Mouse (Mus musculus): ENCODE results near the gene Vwa8. TPM values are rescaled to one million over a fixed set of nuclear protein-coding genes. Genes with fewer than 3 reads are reported as not detected.

Vwa8 gene
- polyA plus RNA-seq, 1 experiment from 2014 or later: 10.4 TPM

GRCm38 (mm10) chr14:78924755-78925537 is 76.1 kb downstream of the Vwa8 start:
- Histone ChIP-seq H3K9ac (no peak overlapping the region), H3K27me3 (no peaks in the 10 kb centered on the region), H3K36me3 (no peaks in the 10 kb centered on the region), H3K4me1 (no peaks in the 10 kb centered on the region), H3K4me2 (replicated peaks) (no peak overlapping the region), H3K9me3 (replicated peaks) (no peaks in the 10 kb centered on the region), H3K27ac (replicated peaks) (no peak overlapping the region), H3K4me3 (replicated peaks) (no peak overlapping the region)
- ATAC-seq (ENCODE audit: insufficient number of reproducible peaks, low FRiP score, low TSS enrichment, low read depth): no peak
- 72% methylated on average over 21 of the region's 21 CpGs for WGBS

GRCm38 (mm10) chr14:78932094-78932493 is 83.2 kb downstream of the Vwa8 start:
- no peaks in the 10 kb centered on the region for H3K36me3 ChIP-seq
- H3K4me2 ChIP-seq (replicated peaks): no peak overlapping the region
- no peaks in the 10 kb centered on the region for H3K27me3 ChIP-seq
- no peak overlapping the region for H3K27ac ChIP-seq (replicated peaks)
- H3K9ac ChIP-seq: no peak overlapping the region
- 60% methylated on average over 2 of the region's 2 CpGs for WGBS
- H3K9me3 ChIP-seq (replicated peaks): no peaks in the 10 kb centered on the region
- no peak overlapping the region for H3K4me3 ChIP-seq (replicated peaks)
- no peaks in the 10 kb centered on the region for H3K4me1 ChIP-seq
- ATAC-seq (ENCODE audit: insufficient number of reproducible peaks, low FRiP score, low TSS enrichment, low read depth): no peak

GRCm38 (mm10) chr14:78933399-78933798 is 84.5 kb downstream of the Vwa8 start:
- Histone ChIP-seq H3K4me1 (no peaks in the 10 kb centered on the region), H3K4me2 (replicated peaks) (no peak overlapping the region), H3K27me3 (no peaks in the 10 kb centered on the region), H3K9me3 (replicated peaks) (no peaks in the 10 kb centered on the region), H3K9ac (no peak overlapping the region), H3K36me3 (0 out of 2 replicates have a peak, but pooled peaks cover 3% of the 10 kb centered on the region), H3K27ac (replicated peaks) (no peak overlapping the region), H3K4me3 (replicated peaks) (no peak overlapping the region)
- 63% methylated on average over 8 of the region's 8 CpGs for WGBS
- ATAC-seq (ENCODE audit: insufficient number of reproducible peaks, low FRiP score, low TSS enrichment, low read depth): no peak

- WGBS: 68% methylated on average over 6 of the region's 6 CpGs
- Histone ChIP-seq H3K27me3 (no peaks in the 10 kb centered on the region), H3K4me2 (replicated peaks) (no peak overlapping the region), H3K9ac (no peak overlapping the region), H3K36me3 (0 out of 2 replicates have a peak, but pooled peaks cover 3% of the 10 kb centered on the region), H3K27ac (replicated peaks) (no peak overlapping the region), H3K9me3 (replicated peaks) (no peaks in the 10 kb centered on the region), H3K4me1 (no peaks in the 10 kb centered on the region), H3K4me3 (replicated peaks) (no peak overlapping the region)
- ATAC-seq (ENCODE audit: insufficient number of reproducible peaks, low FRiP score, low TSS enrichment, low read depth): no peak
These were observed 85.7 kb downstream of the Vwa8 start for GRCm38 (mm10) chr14:78934596-78934995.

DNA sequence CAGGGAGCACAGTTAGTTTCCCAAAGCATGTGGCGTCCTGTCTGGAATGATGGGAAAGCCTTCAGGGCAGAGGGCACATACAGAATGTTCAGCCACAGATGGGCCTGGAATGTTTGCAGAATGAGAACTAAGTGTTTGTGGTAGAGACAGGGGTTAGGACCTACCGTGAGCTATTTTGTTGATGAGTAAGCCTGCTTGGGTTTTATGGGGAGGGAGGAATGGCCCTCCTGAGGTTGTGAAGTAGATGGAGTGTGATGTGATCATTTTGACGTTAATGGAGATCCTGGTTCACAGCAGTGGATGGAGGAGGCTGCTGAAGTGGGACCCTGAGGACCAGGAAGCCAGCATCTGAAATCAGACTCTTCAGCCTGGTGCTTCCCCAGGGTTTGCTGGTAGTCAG is 86.9 kb downstream of the Vwa8 start:
- Histone ChIP-seq H3K27me3 (no peaks in the 10 kb centered on the region), H3K4me3 (replicated peaks) (no peak overlapping the region), H3K27ac (replicated peaks) (no peak overlapping the region), H3K36me3 (0 out of 2 replicates have a peak, but pooled peaks cover 3% of the 10 kb centered on the region), H3K4me2 (replicated peaks) (no peak overlapping the region), H3K9ac (no peak overlapping the region), H3K4me1 (no peaks in the 10 kb centered on the region), H3K9me3 (replicated peaks) (no peaks in the 10 kb centered on the region)
- no peak for ATAC-seq (ENCODE audit: insufficient number of reproducible peaks, low FRiP score, low TSS enrichment, low read depth)
- 50% methylated on average over 3 of the region's 3 CpGs for WGBS

DNA sequence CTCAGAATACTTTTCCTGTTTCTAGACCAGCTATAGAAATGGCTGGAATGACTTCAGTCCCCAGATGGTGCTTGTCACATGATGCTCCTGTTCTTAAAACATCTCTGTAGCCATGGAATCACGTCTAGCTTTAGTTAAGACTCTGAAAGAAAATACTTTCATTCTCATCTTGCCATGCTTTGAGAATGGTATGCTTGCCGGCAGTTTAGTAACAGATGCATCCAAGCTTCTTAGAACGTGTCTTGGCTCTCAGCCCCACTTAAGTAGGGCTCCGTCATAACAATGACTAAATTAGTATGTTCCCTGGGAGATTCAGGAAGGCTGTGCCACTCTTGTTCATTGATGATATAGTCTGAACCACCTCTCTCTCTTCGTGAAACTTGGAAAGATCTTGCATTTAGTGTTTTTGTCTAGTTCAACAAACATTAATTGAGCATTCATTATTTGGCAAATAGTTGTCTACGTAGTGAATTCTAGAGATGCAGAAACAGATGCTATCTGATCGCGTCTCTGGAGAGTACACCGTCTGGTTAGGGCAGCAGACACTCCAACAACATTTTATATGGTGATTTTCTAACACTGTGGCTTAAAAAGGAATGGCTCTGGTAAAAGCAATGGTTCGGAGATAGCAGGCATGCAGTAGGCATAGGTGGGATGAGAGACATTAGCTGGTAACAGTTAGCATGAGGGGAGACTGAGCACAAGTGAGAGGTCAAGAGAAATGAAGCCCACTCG is 93.1 kb downstream of the Vwa8 start:
- ATAC-seq (ENCODE audit: insufficient number of reproducible peaks, low FRiP score, low TSS enrichment, low read depth): no peak
- WGBS: 55% methylated on average over 11 of the region's 11 CpGs
- Histone ChIP-seq H3K27ac (replicated peaks) (no peak overlapping the region; the same call in 1 of the 2 replicates), H3K9me3 (replicated peaks) (no peaks in the 10 kb centered on the region), H3K4me3 (replicated peaks) (no peak overlapping the region), H3K4me2 (replicated peaks) (no peak overlapping the region), H3K36me3 (0 out of 2 replicates have a peak, but pooled peaks cover 3% of the 10 kb centered on the region), H3K9ac (no peak overlapping the region), H3K27me3 (no peaks in the 10 kb centered on the region), H3K4me1 (no peaks in the 10 kb centered on the region)

DNA sequence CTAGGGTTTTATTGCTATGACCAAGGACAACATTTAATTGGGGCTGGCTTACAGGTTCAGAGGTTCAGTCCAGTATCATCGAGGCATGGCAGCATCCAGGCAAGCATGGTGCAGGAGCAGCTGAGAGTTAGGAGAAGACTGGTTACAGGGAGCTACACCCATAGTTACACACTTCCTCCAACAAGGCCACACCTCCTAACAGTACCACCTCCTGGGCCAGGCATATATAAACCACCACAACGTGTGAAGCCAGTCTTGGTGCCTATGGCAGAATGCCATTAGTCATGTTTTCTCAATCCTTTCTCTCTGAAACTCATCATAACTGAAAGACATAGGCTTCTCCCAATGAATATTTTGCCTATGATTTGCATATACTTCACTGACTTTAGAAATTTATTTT is 106.9 kb downstream of the Vwa8 start:
- no peaks in the 10 kb centered on the region for H3K9me3 ChIP-seq (replicated peaks)
- WGBS: 65% methylated on average over 2 of the region's 2 CpGs
- no peak overlapping the region for H3K4me2 ChIP-seq (replicated peaks)
- no peak overlapping the region for H3K27ac ChIP-seq (replicated peaks)
- no peak overlapping the region for H3K4me3 ChIP-seq (replicated peaks)
- no peaks in the 10 kb centered on the region for H3K27me3 ChIP-seq
- no peak for ATAC-seq (ENCODE audit: insufficient number of reproducible peaks, low FRiP score, low TSS enrichment, low read depth)
- no peaks in the 10 kb centered on the region for H3K4me1 ChIP-seq
- 0 out of 2 replicates have a peak, but pooled peaks cover 3% of the 10 kb centered on the region for H3K36me3 ChIP-seq
- H3K9ac ChIP-seq: no peak overlapping the region

DNA sequence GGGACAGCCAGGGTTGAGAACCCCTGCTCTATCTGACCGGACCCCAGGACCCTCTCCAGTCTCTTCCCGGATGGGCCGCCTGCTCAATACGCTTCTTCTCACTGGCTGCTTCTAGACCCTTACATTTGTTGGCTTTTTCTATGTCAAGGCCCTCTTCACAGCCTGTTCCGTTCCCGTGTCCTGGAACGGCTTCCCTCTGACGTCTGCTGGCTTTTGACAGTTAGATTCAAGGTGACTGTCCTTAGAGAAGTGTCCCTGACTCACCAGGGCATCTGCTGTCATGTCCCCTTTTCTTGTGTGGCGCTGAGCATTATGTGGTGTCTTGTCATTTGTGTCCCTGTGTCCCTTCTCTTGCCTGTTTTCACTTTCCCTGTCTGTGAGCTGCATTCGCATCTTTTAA is 121.8 kb downstream of the Vwa8 start:
- Histone ChIP-seq H3K9me3 (replicated peaks) (no peaks in the 10 kb centered on the region), H3K4me3 (replicated peaks) (no peak overlapping the region), H3K4me1 (no peaks in the 10 kb centered on the region), H3K27ac (replicated peaks) (no peak overlapping the region), H3K36me3 (no peaks in the 10 kb centered on the region), H3K27me3 (no peaks in the 10 kb centered on the region), H3K9ac (no peak overlapping the region), H3K4me2 (replicated peaks) (no peak overlapping the region)
- no peak for ATAC-seq (ENCODE audit: insufficient number of reproducible peaks, low FRiP score, low TSS enrichment, low read depth)
- WGBS: 94% methylated on average over 10 of the region's 10 CpGs

DNA sequence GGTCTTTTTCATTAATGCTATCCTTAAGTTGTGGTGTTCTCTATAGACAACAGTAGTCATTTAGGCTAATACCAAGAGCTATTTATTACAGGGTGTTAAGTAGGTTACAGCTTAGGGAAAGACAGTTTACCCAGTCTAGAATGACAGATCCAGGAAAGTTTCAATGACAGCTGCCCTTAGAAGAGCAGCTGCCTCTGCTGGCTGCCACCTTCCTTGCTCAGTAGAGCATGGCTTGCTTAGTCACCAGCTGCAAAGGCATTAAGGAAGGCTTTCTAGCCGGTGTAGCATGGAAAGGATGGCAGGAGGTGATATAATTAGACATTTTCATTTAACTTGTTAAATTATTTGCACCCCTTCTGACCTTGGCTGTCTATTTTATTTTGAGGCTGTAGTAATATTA is 123.6 kb downstream of the Vwa8 start:
- Histone ChIP-seq H3K36me3 (no peaks in the 10 kb centered on the region), H3K4me1 (no peaks in the 10 kb centered on the region), H3K9ac (no peak overlapping the region), H3K4me2 (replicated peaks) (no peak overlapping the region), H3K27ac (replicated peaks) (no peak overlapping the region), H3K4me3 (replicated peaks) (no peak overlapping the region), H3K27me3 (no peaks in the 10 kb centered on the region), H3K9me3 (replicated peaks) (no peaks in the 10 kb centered on the region)
- 54% methylated on average over 1 of the region's 1 CpGs for WGBS
- no peak for ATAC-seq (ENCODE audit: insufficient number of reproducible peaks, low FRiP score, low TSS enrichment, low read depth)

- no peak for ATAC-seq (ENCODE audit: insufficient number of reproducible peaks, low FRiP score, low TSS enrichment, low read depth)
- H3K4me2 ChIP-seq (replicated peaks): no peak overlapping the region
- H3K9ac ChIP-seq: no peak overlapping the region
- H3K27ac ChIP-seq (replicated peaks): no peak overlapping the region
- 0 out of 2 replicates have a peak, but pooled peaks cover 4% of the 10 kb centered on the region for H3K4me1 ChIP-seq
- WGBS: 56% methylated on average over 2 of the region's 2 CpGs
- no peak overlapping the region for H3K4me3 ChIP-seq (replicated peaks)
- no peaks in the 10 kb centered on the region for H3K9me3 ChIP-seq (replicated peaks)
- H3K27me3 ChIP-seq: no peaks in the 10 kb centered on the region
- H3K36me3 ChIP-seq: no peaks in the 10 kb centered on the region
These were observed 134.3 kb downstream of the Vwa8 start for GRCm38 (mm10) chr14:78983104-78983503.

- ATAC-seq (ENCODE audit: insufficient number of reproducible peaks, low FRiP score, low TSS enrichment, low read depth): no peak
- H3K27me3 ChIP-seq: no peaks in the 10 kb centered on the region
- no peak overlapping the region; the same call in 1 of the 2 replicates for H3K27ac ChIP-seq (replicated peaks)
- no peak overlapping the region for H3K4me3 ChIP-seq (replicated peaks)
- 0 out of 2 replicates have a peak, but pooled peaks cover 4% of the 10 kb centered on the region for H3K4me1 ChIP-seq
- no peaks in the 10 kb centered on the region for H3K36me3 ChIP-seq
- no peaks in the 10 kb centered on the region for H3K9me3 ChIP-seq (replicated peaks)
- H3K9ac ChIP-seq: no peak overlapping the region
- WGBS: 50% methylated on average over 2 of the region's 2 CpGs
- no peak overlapping the region for H3K4me2 ChIP-seq (replicated peaks)
These were observed 135.4 kb downstream of the Vwa8 start for GRCm38 (mm10) chr14:78984296-78984695.
